Mouse (Mus musculus) midbrain, embryonic 10.5 days (tissue): ENCODE results near the gene Gm6040. TPM values are rescaled to one million over a fixed set of nuclear protein-coding genes. Genes with fewer than 3 reads are reported as not detected.

Source experiments
- DNase-seq: peaks from one replicate; pipeline ENCODE4 v3.0.0-alpha.2; 2017; ENCODE audit warnings: low spot score
- H3K27ac ChIP-seq: fragments of 300-500 bp; sonication (generic); replicated peaks from 2 replicates; pipeline ENCODE4 v1.5.1; 2016; ENCODE audit warnings: mild to moderate bottlenecking
- H3K27me3 ChIP-seq: fragments of 300-500 bp; sonication (generic); 2 replicates; pipeline ENCODE4 v1.6.1; 2016; ENCODE audit warnings: low read depth, mild to moderate bottlenecking; ENCODE audit not compliant: poor library complexity, severe bottlenecking
- H3K36me3 ChIP-seq: fragments of 300-500 bp; sonication (generic); 2 replicates; pipeline ENCODE4 v1.6.1; 2016; ENCODE audit warnings: mild to moderate bottlenecking, moderate library complexity
- H3K4me1 ChIP-seq: fragments of 300-500 bp; sonication (generic); 2 replicates; pipeline ENCODE4 v1.6.1; 2016
- H3K4me3 ChIP-seq: fragments of 300-500 bp; sonication (generic); 2 replicates; pipeline ENCODE4 v1.5.1; 2016; ENCODE audit warnings: mild to moderate bottlenecking, moderate library complexity
- H3K9me3 ChIP-seq: fragments of 300-500 bp; sonication (generic); replicated peaks from 2 replicates; pipeline ENCODE4 v1.6.1; 2016; ENCODE audit warnings: mild to moderate bottlenecking
- WGBS: fragments of 180-500 bp; shearing (Covaris S2); methylation state at CpG from one replicate; pipeline ENCODE4 v1.1.7; 2016; 5-methylcytosine and 5-hydroxymethylcytosine counted together
- polyA plus RNA-seq: library from polyadenylated mRNA; unstranded; fragments of >200 nt; fragmentation: Nextera tagmentation; extraction: Ambion mirVana; gene quantifications from 2 replicates; pipeline ENCODE4 v1.2.1, GENCODE M21; 2016

The Gm6040 gene
- not detected in 2 replicates for polyA plus RNA-seq

GRCm38 (mm10) chr8:20921971-20922370, at the start of gene Gm6040:
Gm6040 (minus strand) TSS chr8:20922071.
- Histone ChIP-seq H3K36me3 (no peaks in the 10 kb centered on the region), H3K4me1 (no peaks in the 10 kb centered on the region), H3K27me3 (no peaks in the 10 kb centered on the region), H3K9me3 (peaks cover 51% of the 10 kb centered on the region), H3K27ac (no peak within 1 kb of the TSS), H3K4me3 (no peak within 1 kb of the TSS)
- no peak for DNase-seq
- 80% methylated on average over 3 of the region's 3 CpGs for WGBS

DNA sequence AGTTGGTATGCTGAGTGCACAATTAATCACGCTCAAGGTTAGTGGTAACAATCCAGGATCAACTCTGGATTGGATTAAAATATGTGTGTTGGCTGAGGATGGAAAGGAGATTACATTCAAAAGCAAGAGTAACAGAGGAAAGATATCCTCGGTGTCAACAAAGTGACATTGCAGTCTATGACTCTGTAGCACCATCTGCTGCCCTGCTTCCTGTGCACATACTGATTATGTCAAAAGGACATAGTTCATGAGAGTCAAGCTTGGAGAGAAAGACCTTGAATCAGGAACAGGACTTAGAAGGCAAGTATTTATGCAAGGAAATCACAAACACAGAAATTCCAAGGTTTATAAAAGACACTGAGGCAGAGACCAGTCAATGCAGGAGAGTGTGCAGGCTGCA, 42.7 kb upstream of the Gm6040 start:
- Histone ChIP-seq H3K4me3 (no peak overlapping the region), H3K27ac (no peak overlapping the region), H3K9me3 (peaks cover 29% of the 10 kb centered on the region), H3K36me3 (no peaks in the 10 kb centered on the region), H3K27me3 (no peaks in the 10 kb centered on the region), H3K4me1 (no peaks in the 10 kb centered on the region)
- 78% methylated on average over 2 of the region's 2 CpGs for WGBS
- no peak for DNase-seq

GRCm38 (mm10) chr8:20944610-20945009, 22.7 kb upstream of the Gm6040 start, which contains the start of gene AY761185:
AY761185 (minus strand) TSS chr8:20944710.
- 84% methylated on average over 3 of the region's 3 CpGs for WGBS
- H3K9me3 ChIP-seq: peaks cover 58% of the 10 kb centered on the region

DNA sequence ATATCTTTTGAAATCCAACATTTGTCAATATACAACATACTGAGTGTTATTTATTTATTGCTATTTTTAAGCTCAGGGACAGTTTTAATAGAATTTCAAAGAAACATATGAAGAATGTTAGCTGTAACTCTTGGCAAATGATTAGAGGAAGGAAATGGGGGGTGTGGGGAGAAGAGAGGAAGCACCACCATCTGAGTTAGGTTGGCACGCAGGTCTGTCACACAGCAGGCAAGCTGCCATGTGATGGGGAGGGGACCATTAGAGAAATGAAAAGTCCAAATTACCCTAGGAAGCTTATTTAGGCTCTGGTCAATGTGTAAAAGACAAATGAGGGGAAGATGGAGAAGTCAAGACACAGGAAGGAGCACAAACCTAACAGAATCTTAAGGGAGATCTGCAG, 9.6 kb downstream of the Gm6040 start:
- Histone ChIP-seq H3K4me3 (no peak overlapping the region), H3K4me1 (no peaks in the 10 kb centered on the region), H3K27ac (no peak overlapping the region), H3K36me3 (no peaks in the 10 kb centered on the region), H3K9me3 (peaks cover 39% of the 10 kb centered on the region), H3K27me3 (no peaks in the 10 kb centered on the region)
- no peak for DNase-seq
- WGBS: 79% methylated on average over 1 of the region's 1 CpGs

More at GRCm38 (mm10) chr8:20944610-20945009, 22.7 kb upstream of the Gm6040 start, which contains the start of gene AY761185:
- no peaks in the 10 kb centered on the region for H3K4me1 ChIP-seq
- H3K27ac ChIP-seq: no peak within 1 kb of the TSS
- H3K27me3 ChIP-seq: no peaks in the 10 kb centered on the region
- no peak within 1 kb of the TSS for H3K4me3 ChIP-seq
- H3K36me3 ChIP-seq: no peaks in the 10 kb centered on the region
- DNase-seq: no peak

GRCm38 (mm10) chr8:20908256-20908655, 13.6 kb downstream of the Gm6040 start:
- DNase-seq: no peak
- H3K36me3 ChIP-seq: no peaks in the 10 kb centered on the region
- 72% methylated on average over 2 of the region's 2 CpGs for WGBS
- H3K4me3 ChIP-seq: no peak overlapping the region
- peaks cover 45% of the 10 kb centered on the region for H3K9me3 ChIP-seq
- H3K27me3 ChIP-seq: no peaks in the 10 kb centered on the region
- H3K27ac ChIP-seq: no peak overlapping the region
- H3K4me1 ChIP-seq: no peaks in the 10 kb centered on the region

- no peaks in the 10 kb centered on the region for H3K4me1 ChIP-seq
- no peak overlapping the region for H3K4me3 ChIP-seq
- 87% methylated on average over 2 of the region's 2 CpGs for WGBS
- no peaks in the 10 kb centered on the region for H3K36me3 ChIP-seq
- no peaks in the 10 kb centered on the region for H3K27me3 ChIP-seq
- peaks cover 42% of the 10 kb centered on the region for H3K9me3 ChIP-seq
- no peak overlapping the region for H3K27ac ChIP-seq
- DNase-seq: no peak
These were observed 14.8 kb downstream of the Gm6040 start for GRCm38 (mm10) chr8:20907119-20907518.

GRCm38 (mm10) chr8:20902527-20902926, 19.3 kb downstream of the Gm6040 start, which contains the start of gene Gm15056:
Gm15056 (minus strand) TSS chr8:20902627.
- 57% methylated on average over 2 of the region's 2 CpGs for WGBS
- Histone ChIP-seq H3K4me3 (no peak within 1 kb of the TSS), H3K36me3 (no peaks in the 10 kb centered on the region), H3K4me1 (no peaks in the 10 kb centered on the region), H3K9me3 (peaks cover 65% of the 10 kb centered on the region), H3K27ac (no peak within 1 kb of the TSS), H3K27me3 (no peaks in the 10 kb centered on the region)
- DNase-seq: no peak

GRCm38 (mm10) chr8:20892369-20892768, 29.5 kb downstream of the Gm6040 start, which contains the start of gene Defb33:
Defb33 (plus strand) TSS chr8:20892669.
- no peak for DNase-seq
- no peak within 1 kb of the TSS for H3K4me3 ChIP-seq
- 86% methylated on average over 2 of the region's 2 CpGs for WGBS
- H3K27me3 ChIP-seq: no peaks in the 10 kb centered on the region
- H3K27ac ChIP-seq: no peak within 1 kb of the TSS
- no peaks in the 10 kb centered on the region for H3K36me3 ChIP-seq
- no peaks in the 10 kb centered on the region for H3K4me1 ChIP-seq
- H3K9me3 ChIP-seq: peaks cover 91% of the 10 kb centered on the region

- Histone ChIP-seq H3K27me3 (no peaks in the 10 kb centered on the region), H3K9me3 (peaks cover 56% of the 10 kb centered on the region), H3K4me3 (no peak overlapping the region), H3K4me1 (no peaks in the 10 kb centered on the region), H3K36me3 (no peaks in the 10 kb centered on the region), H3K27ac (no peak overlapping the region)
- 50% methylated on average over 6 of the region's 6 CpGs for WGBS
- DNase-seq: no peak
These were observed 47.3 kb downstream of the Gm6040 start for GRCm38 (mm10) chr8:20874608-20875007.

Other genes starting within 250 kb of the Gm6040 start
- gene Defb33, start 29.4 kb downstream of the Gm6040 start, polyA plus RNA-seq: not detected in 2 replicates
- gene Gm15056, start 19.4 kb downstream of the Gm6040 start, polyA plus RNA-seq: not detected in 2 replicates
- not detected in 2 replicates for gene AY761185, start 22.6 kb upstream of the Gm6040 start, polyA plus RNA-seq
- gene Defa21, start 103.5 kb upstream of the Gm6040 start, polyA plus RNA-seq: not detected in 2 replicates
- not detected in 2 replicates for gene Defa23, start 133.0 kb upstream of the Gm6040 start, polyA plus RNA-seq
- not detected in 2 replicates for gene Defa35, start 143.0 kb upstream of the Gm6040 start, polyA plus RNA-seq
- not detected in 2 replicates for gene Defa25, start 162.4 kb upstream of the Gm6040 start, polyA plus RNA-seq
- gene Gm14851, start 174.0 kb upstream of the Gm6040 start, polyA plus RNA-seq: not detected in 2 replicates
- not detected in 2 replicates for gene Defa30, start 212.6 kb upstream of the Gm6040 start, polyA plus RNA-seq
- not detected in 2 replicates for gene Defa22, start 240.2 kb upstream of the Gm6040 start, polyA plus RNA-seq